Mouse (Mus musculus): ENCODE measurements around the gene Aig1.

GRCm38 (mm10) chr10:13856438-13856837 lies 12.3 kb downstream of the Aig1 start:
- TF ChIP-seq CTCF (IDR thresholded peaks at IDR 0.05; ENCODE audit: low read depth) (no peak), EP300 (IDR thresholded peaks at IDR 0.05; ENCODE audit: low read depth) (no peak)

Data from liver, embryonic 14.5 days (tissue).